Mouse (Mus musculus): ENCODE measurements around the gene Hormad2. TPM values are rescaled to one million over a fixed set of nuclear protein-coding genes. Genes with fewer than 3 reads are reported as not detected.

Hormad2 gene
- polyA plus RNA-seq, 1 experiment: 0.10 TPM

GRCm38 (mm10) chr11:4469091-4469490 is 28.2 kb upstream of the Hormad2 start:
- no peak for DNase-seq (ENCODE audit: low read depth)
- peak; percentile 7; the same call in 1 of the 2 replicates for TF ChIP-seq CTCF (IDR thresholded peaks at IDR 0.05; ENCODE audit: borderline replicate concordance, extremely low read depth, insufficient read depth, insufficient read length)
- TF ChIP-seq POLR2A (IDR thresholded peaks at IDR 0.05; ENCODE audit: borderline replicate concordance, extremely low read depth, insufficient read depth, insufficient read length, poor library complexity, severe bottlenecking): no peak

- TF ChIP-seq CTCF (IDR thresholded peaks at IDR 0.05; ENCODE audit: borderline replicate concordance, extremely low read depth, insufficient read depth, insufficient read length) (no peak), POLR2A (IDR thresholded peaks at IDR 0.05; ENCODE audit: borderline replicate concordance, extremely low read depth, insufficient read depth, insufficient read length, poor library complexity, severe bottlenecking) (no peak)
- no peak for DNase-seq (ENCODE audit: low read depth)
Measured at GRCm38 (mm10) chr11:4467436-4467835, 26.5 kb upstream of the Hormad2 start.

GRCm38 (mm10) chr11:4466191-4466590 is 25.3 kb upstream of the Hormad2 start:
- no peak for DNase-seq (ENCODE audit: low read depth)
- TF ChIP-seq POLR2A (IDR thresholded peaks at IDR 0.05; ENCODE audit: borderline replicate concordance, extremely low read depth, insufficient read depth, insufficient read length, poor library complexity, severe bottlenecking) (no peak), CTCF (IDR thresholded peaks at IDR 0.05; ENCODE audit: borderline replicate concordance, extremely low read depth, insufficient read depth, insufficient read length) (no peak)

GRCm38 (mm10) chr11:4464616-4465015 is 23.7 kb upstream of the Hormad2 start:
- DNase-seq (ENCODE audit: low read depth): no peak
- no peak for TF ChIP-seq POLR2A (IDR thresholded peaks at IDR 0.05; ENCODE audit: borderline replicate concordance, extremely low read depth, insufficient read depth, insufficient read length, poor library complexity, severe bottlenecking)
- TF ChIP-seq CTCF (IDR thresholded peaks at IDR 0.05; ENCODE audit: borderline replicate concordance, extremely low read depth, insufficient read depth, insufficient read length): no peak

- DNase-seq (ENCODE audit: low read depth): no peak
- TF ChIP-seq CTCF (IDR thresholded peaks at IDR 0.05; ENCODE audit: borderline replicate concordance, extremely low read depth, insufficient read depth, insufficient read length): no peak
- TF ChIP-seq POLR2A (IDR thresholded peaks at IDR 0.05; ENCODE audit: borderline replicate concordance, extremely low read depth, insufficient read depth, insufficient read length, poor library complexity, severe bottlenecking): no peak
Measured at GRCm38 (mm10) chr11:4464186-4464585, 23.3 kb upstream of the Hormad2 start.

- DNase-seq (ENCODE audit: low read depth): no peak
- TF ChIP-seq POLR2A (IDR thresholded peaks at IDR 0.05; ENCODE audit: borderline replicate concordance, extremely low read depth, insufficient read depth, insufficient read length, poor library complexity, severe bottlenecking): no peak
- TF ChIP-seq CTCF (IDR thresholded peaks at IDR 0.05; ENCODE audit: borderline replicate concordance, extremely low read depth, insufficient read depth, insufficient read length): no peak
Measured at GRCm38 (mm10) chr11:4462868-4463267, 22.0 kb upstream of the Hormad2 start.

- DNase-seq (ENCODE audit: low read depth): peak; percentile 19
- no peak for TF ChIP-seq CTCF (IDR thresholded peaks at IDR 0.05; ENCODE audit: borderline replicate concordance, extremely low read depth, insufficient read depth, insufficient read length)
- no peak for TF ChIP-seq POLR2A (IDR thresholded peaks at IDR 0.05; ENCODE audit: borderline replicate concordance, extremely low read depth, insufficient read depth, insufficient read length, poor library complexity, severe bottlenecking)
Measured at GRCm38 (mm10) chr11:4461154-4461553, 20.2 kb upstream of the Hormad2 start.

- no peak for TF ChIP-seq POLR2A (IDR thresholded peaks at IDR 0.05; ENCODE audit: borderline replicate concordance, extremely low read depth, insufficient read depth, insufficient read length, poor library complexity, severe bottlenecking)
- TF ChIP-seq CTCF (IDR thresholded peaks at IDR 0.05; ENCODE audit: borderline replicate concordance, extremely low read depth, insufficient read depth, insufficient read length): no peak
- no peak for DNase-seq (ENCODE audit: low read depth)
Measured at GRCm38 (mm10) chr11:4460615-4461014, 19.7 kb upstream of the Hormad2 start.

- TF ChIP-seq POLR2A (IDR thresholded peaks at IDR 0.05; ENCODE audit: borderline replicate concordance, extremely low read depth, insufficient read depth, insufficient read length, poor library complexity, severe bottlenecking) (no peak), CTCF (IDR thresholded peaks at IDR 0.05; ENCODE audit: borderline replicate concordance, extremely low read depth, insufficient read depth, insufficient read length) (no peak)
- DNase-seq (ENCODE audit: low read depth): peak; percentile 28
Measured at GRCm38 (mm10) chr11:4454895-4455535, 14.1 kb upstream of the Hormad2 start.

GRCm38 (mm10) chr11:4452467-4453184 is 11.7 kb upstream of the Hormad2 start:
- no peak for TF ChIP-seq CTCF (IDR thresholded peaks at IDR 0.05; ENCODE audit: borderline replicate concordance, extremely low read depth, insufficient read depth, insufficient read length)
- TF ChIP-seq POLR2A (IDR thresholded peaks at IDR 0.05; ENCODE audit: borderline replicate concordance, extremely low read depth, insufficient read depth, insufficient read length, poor library complexity, severe bottlenecking): no peak
- DNase-seq (ENCODE audit: low read depth): no peak

GRCm38 (mm10) chr11:4451116-4451515 is 10.2 kb upstream of the Hormad2 start:
- TF ChIP-seq POLR2A (IDR thresholded peaks at IDR 0.05; ENCODE audit: borderline replicate concordance, extremely low read depth, insufficient read depth, insufficient read length, poor library complexity, severe bottlenecking) (no peak), CTCF (IDR thresholded peaks at IDR 0.05; ENCODE audit: borderline replicate concordance, extremely low read depth, insufficient read depth, insufficient read length) (peak; percentile 80)
- peak; percentile 70 for DNase-seq (ENCODE audit: low read depth)
